Mouse (Mus musculus): ENCODE data around the gene Sept7.

The Sept7 gene

GRCm38 (mm10) chr9:25252283-25252726 is at the start of gene Sept7:
Gene Sept7, plus strand, starts transcription at chr9:25252439.
- ChIA-PET CTCF (interaction anchor here in 1 of 4 experiments (0.6 to 1.3 kb wide), 4 partner anchors 85 to 340 kb away, joined by 3 to 5 read pairs (median 4); no protein-coding TSS in a partner anchor), POLR2A (interaction anchor here (0.7 to 3.9 kb wide), 30 partner anchors 8 to 1779 kb away, joined by 3 to 32 read pairs (median 4); partner anchors contain the start of gene Herpud2 (in 1 of the 4))

DNA sequence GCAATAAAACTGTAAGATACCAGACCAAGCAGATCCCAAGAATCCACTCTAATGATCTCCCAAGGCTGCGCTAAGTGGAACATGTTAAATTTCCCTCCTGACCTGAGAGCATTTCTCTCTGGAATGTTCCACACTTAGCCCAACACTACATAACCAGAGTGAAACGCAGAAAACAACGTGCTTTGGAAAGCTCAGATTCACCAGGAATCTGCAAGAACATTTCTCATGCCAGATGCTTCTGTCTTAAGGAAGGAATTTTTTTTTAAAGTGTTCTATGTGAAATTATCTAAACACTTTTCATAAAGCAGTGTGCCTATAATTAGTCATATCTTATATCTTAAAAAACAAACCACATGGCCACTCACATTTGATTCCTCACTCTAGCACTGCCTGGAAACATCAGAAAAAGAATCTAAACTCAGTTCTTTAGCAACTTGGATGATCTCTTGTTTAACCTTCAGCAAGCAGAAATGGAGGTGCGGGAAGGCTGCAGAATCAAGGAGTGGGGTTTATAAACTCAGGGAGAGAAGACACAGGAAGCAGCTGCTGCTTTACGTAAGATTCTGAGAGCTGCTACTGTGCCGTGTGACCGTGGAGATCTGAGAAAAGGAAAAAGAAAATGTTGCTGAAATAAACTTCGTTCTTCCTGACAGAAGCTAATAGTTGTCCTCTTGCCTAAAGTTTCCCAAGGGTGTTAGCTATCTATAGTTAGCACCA is 44.0 kb upstream of the Sept7 start:
- CTCF ChIA-PET: interaction anchor here in 1 of 4 experiments (0.7 kb wide), 1 partner anchor 101 kb away, joined by 6 read pairs; no protein-coding TSS in a partner anchor
- POLR2A ChIA-PET: no interaction called here

DNA sequence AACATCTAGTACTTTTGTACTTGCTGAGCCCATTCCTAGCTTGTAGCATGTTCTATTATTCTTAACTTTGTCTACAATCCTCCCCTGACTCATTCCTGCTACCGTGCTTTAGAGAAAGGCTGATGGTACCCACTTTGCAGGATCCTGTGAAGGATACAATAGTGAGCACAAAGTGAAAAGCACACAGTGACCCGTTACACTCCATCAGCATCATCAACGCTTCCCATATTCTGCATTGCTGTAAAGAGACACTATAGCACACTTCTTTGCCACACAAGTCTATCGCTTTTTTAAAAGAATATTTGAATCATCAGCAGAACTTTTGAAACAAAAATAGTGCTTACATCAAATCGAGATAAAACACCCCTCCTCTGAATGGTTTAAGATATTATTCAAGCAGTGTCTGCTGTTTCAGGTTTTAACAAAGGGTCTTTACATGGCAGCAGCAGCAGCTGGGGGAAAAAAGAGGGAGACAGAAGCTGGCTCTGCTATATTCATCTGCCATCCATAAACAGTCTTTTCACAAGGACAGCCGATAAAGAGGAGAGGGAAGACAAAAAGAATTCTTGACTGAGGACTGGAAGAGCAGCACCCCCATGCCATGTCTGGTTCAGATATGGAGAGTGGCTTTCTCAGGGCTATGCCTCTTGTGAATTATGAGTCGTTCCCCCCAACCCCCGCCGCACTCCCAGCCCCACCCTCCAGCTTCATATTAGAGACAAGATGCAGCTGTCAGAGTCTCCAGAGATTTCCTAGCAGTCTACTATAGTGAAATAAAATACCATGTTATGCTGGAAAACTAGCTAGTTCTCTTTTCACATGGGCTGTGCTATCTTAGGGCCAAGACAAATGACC is 39.7 kb upstream of the Sept7 start:
- ChIA-PET POLR2A (no interaction called here), CTCF (interaction anchor here in 1 of 4 experiments (0.6 to 0.7 kb wide), 2 partner anchors 18 to 171 kb away, joined by 3 to 4 read pairs; no protein-coding TSS in a partner anchor)

- ChIA-PET POLR2A (no interaction called here), CTCF (interaction anchor here in 1 of 4 experiments (0.6 to 0.7 kb wide), 2 partner anchors 17 to 171 kb away, joined by 3 to 4 read pairs; no protein-coding TSS in a partner anchor)
Measured at GRCm38 (mm10) chr9:25213164-25213557, 39.1 kb upstream of the Sept7 start.

GRCm38 (mm10) chr9:25215411-25215810 is 36.8 kb upstream of the Sept7 start:
- POLR2A ChIA-PET: no interaction called here
- CTCF ChIA-PET: no interaction called here

GRCm38 (mm10) chr9:25216210-25216609 is 36.0 kb upstream of the Sept7 start:
- POLR2A ChIA-PET: no interaction called here

DNA sequence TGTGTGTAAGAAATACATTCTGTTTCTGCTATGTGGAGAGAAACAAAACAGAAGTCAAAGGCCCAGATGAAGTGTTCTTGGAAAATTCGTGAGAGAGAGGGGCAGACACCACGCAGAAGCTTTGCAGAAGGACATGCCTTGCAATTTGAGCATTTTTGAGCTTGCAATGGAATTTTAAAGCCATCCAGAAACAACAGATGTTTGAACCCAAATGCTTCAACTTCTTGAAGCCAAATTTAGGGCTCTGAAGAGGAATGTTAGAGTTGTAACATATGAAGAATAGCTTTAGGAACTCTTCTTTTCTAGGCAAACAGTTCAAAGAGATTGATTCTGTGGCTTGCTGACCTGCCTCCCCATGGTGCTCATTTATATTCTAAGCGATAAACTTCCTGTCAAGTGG is 33.3 kb upstream of the Sept7 start:
- ChIA-PET POLR2A (interaction anchor here in 1 of 4 experiments (0.6 kb wide), 1 partner anchor 25 kb away, joined by 3 read pairs; no protein-coding TSS in a partner anchor), CTCF (interaction anchor here in 1 of 4 experiments (0.6 kb wide), 1 partner anchor 1555 kb away, joined by 4 read pairs; no protein-coding TSS in a partner anchor)

More at GRCm38 (mm10) chr9:25216210-25216609, 36.0 kb upstream of the Sept7 start:
- CTCF ChIA-PET: no interaction called here

GRCm38 (mm10) chr9:25219882-25220281 is 32.4 kb upstream of the Sept7 start:
- ChIA-PET POLR2A (no interaction called here), CTCF (no interaction called here)

GRCm38 (mm10) chr9:25224959-25225358 is 27.3 kb upstream of the Sept7 start:
- ChIA-PET CTCF (no interaction called here), POLR2A (no interaction called here)

- ChIA-PET POLR2A (no interaction called here), CTCF (interaction anchor here in 1 of 4 experiments (0.6 kb wide), 1 partner anchor 10 kb away, joined by 3 read pairs; no protein-coding TSS in a partner anchor)
Measured at GRCm38 (mm10) chr9:25229740-25230139, 22.5 kb upstream of the Sept7 start.

- CTCF ChIA-PET: interaction anchor here in 1 of 4 experiments (0.7 kb wide), 1 partner anchor 17 kb away, joined by 4 read pairs; no protein-coding TSS in a partner anchor
- POLR2A ChIA-PET: interaction anchor here in 1 of 4 experiments (0.7 to 0.9 kb wide), 2 partner anchors 11 to 21 kb away, joined by 3 read pairs; no protein-coding TSS in a partner anchor
Measured at GRCm38 (mm10) chr9:25230213-25231039, 21.8 kb upstream of the Sept7 start.

GRCm38 (mm10) chr9:25241065-25241464 is 11.2 kb upstream of the Sept7 start:
- CTCF ChIA-PET: interaction anchor here in 1 of 4 experiments (1.2 kb wide), 1 partner anchor 12 kb away, joined by 3 read pairs; no protein-coding TSS in a partner anchor
- POLR2A ChIA-PET: interaction anchor here in 3 of 4 experiments (0.7 to 6.1 kb wide), 6 partner anchors 8 to 86 kb away, joined by 3 to 32 read pairs (median 3); partner anchors contain the start of gene Sept7 (in 3 of the 3)

DNA sequence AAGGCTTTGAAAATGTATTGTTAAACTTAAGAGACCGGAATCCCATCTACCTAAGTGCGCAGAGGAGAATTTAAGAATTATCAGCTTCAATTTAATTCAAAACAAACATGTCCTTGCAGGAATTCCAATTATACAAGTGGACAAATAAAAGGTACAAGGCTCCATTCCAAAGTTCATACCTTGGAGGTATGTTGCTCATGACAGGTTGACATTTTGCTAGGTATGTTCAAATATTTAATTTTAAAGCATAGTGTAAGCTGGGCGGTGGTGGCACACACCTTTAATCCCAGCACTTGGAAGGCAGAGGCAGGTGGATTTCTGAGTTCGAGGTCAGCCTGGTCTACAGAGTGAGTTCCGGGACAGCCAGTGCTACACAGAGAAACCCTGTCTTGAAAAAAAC is 10.5 kb upstream of the Sept7 start:
- ChIA-PET POLR2A (interaction anchor here in 3 of 4 experiments (0.7 to 6.1 kb wide), 6 partner anchors 9 to 87 kb away, joined by 3 to 32 read pairs (median 3); partner anchors contain the start of gene Sept7 (in 3 of the 3)), CTCF (interaction anchor here in 1 of 4 experiments (1.2 kb wide), 1 partner anchor 11 kb away, joined by 3 read pairs; no protein-coding TSS in a partner anchor)

- POLR2A ChIA-PET: interaction anchor here in 3 of 4 experiments (1.4 to 6.1 kb wide), 3 partner anchors 9 to 13 kb away, joined by 3 to 32 read pairs (median 4); partner anchors contain the start of gene Sept7 (in 2 of the 3)
- CTCF ChIA-PET: interaction anchor here in 2 of 4 experiments (0.6 to 1.2 kb wide), 2 partner anchors 10 to 11 kb away, joined by 3 to 7 read pairs; no protein-coding TSS in a partner anchor
Measured at GRCm38 (mm10) chr9:25242266-25242665, 10.0 kb upstream of the Sept7 start.

GRCm38 (mm10) chr9:25243926-25244657 is 8.1 kb upstream of the Sept7 start:
- POLR2A ChIA-PET: interaction anchor here in 3 of 4 experiments (0.6 to 6.1 kb wide), 6 partner anchors 7 to 172 kb away, joined by 3 to 32 read pairs (median 3); partner anchors contain the start of gene Sept7 (in 1 of the 3)
- CTCF ChIA-PET: no interaction called here

- ChIA-PET POLR2A (interaction anchor here in 1 of 4 experiments (6.1 kb wide), 1 partner anchor 7 kb away, joined by 32 read pairs; the partner anchor contains the start of gene Sept7), CTCF (no interaction called here)
Measured at GRCm38 (mm10) chr9:25245125-25245524, 7.1 kb upstream of the Sept7 start.

- POLR2A ChIA-PET: no interaction called here
Measured at GRCm38 (mm10) chr9:25246508-25246907, 5.7 kb upstream of the Sept7 start.

More at GRCm38 (mm10) chr9:25246508-25246907, 5.7 kb upstream of the Sept7 start:
- CTCF ChIA-PET: no interaction called here
